Mouse (Mus musculus): ENCODE data around the gene Rps6ka5.

Rps6ka5 gene

GRCm38 (mm10) chr12:100726651-100727050, at the start of gene Rps6ka5:
Gene Rps6ka5 (minus strand): TSS chr12:100726983.
- no peak for DNase-seq

GRCm38 (mm10) chr12:100775911-100776581, 49.3 kb upstream of the Rps6ka5 start:
- no peak for DNase-seq

GRCm38 (mm10) chr12:100775291-100775690, 48.5 kb upstream of the Rps6ka5 start:
- DNase-seq: no peak

GRCm38 (mm10) chr12:100774756-100775155, 48.0 kb upstream of the Rps6ka5 start:
- no peak for DNase-seq

- no peak for DNase-seq
Measured at GRCm38 (mm10) chr12:100772230-100772984, 45.6 kb upstream of the Rps6ka5 start.

GRCm38 (mm10) chr12:100770765-100771164, 44.0 kb upstream of the Rps6ka5 start:
- no peak for DNase-seq

GRCm38 (mm10) chr12:100769871-100770270, 43.1 kb upstream of the Rps6ka5 start:
- no peak for DNase-seq

GRCm38 (mm10) chr12:100764329-100765018, 37.7 kb upstream of the Rps6ka5 start:
- no peak for DNase-seq

GRCm38 (mm10) chr12:100762663-100763425, 36.1 kb upstream of the Rps6ka5 start:
- DNase-seq: no peak

- DNase-seq: no peak
Measured at GRCm38 (mm10) chr12:100757427-100757826, 30.6 kb upstream of the Rps6ka5 start.

- no peak for DNase-seq
Measured at GRCm38 (mm10) chr12:100753716-100754115, 26.9 kb upstream of the Rps6ka5 start.

- no peak for DNase-seq
Measured at GRCm38 (mm10) chr12:100752977-100753376, 26.2 kb upstream of the Rps6ka5 start.

- no peak for DNase-seq
Measured at GRCm38 (mm10) chr12:100742468-100742867, 15.7 kb upstream of the Rps6ka5 start.

GRCm38 (mm10) chr12:100740313-100740712, 13.5 kb upstream of the Rps6ka5 start:
- DNase-seq: no peak

- DNase-seq: no peak
Measured at GRCm38 (mm10) chr12:100739011-100739570, 12.3 kb upstream of the Rps6ka5 start.

- DNase-seq: no peak
Measured at GRCm38 (mm10) chr12:100738498-100738897, 11.7 kb upstream of the Rps6ka5 start.

- DNase-seq: peak in 1 of 2 experiments; percentile 14
Measured at GRCm38 (mm10) chr12:100735581-100735980, 8.8 kb upstream of the Rps6ka5 start.

GRCm38 (mm10) chr12:100735156-100735555, 8.4 kb upstream of the Rps6ka5 start:
- DNase-seq: peak in 1 of 2 experiments; percentile 5

- no peak for DNase-seq
Measured at GRCm38 (mm10) chr12:100728646-100729485, 2.1 kb upstream of the Rps6ka5 start.

GRCm38 (mm10) chr12:100727891-100728290, 1.1 kb upstream of the Rps6ka5 start:
- no peak for DNase-seq

GRCm38 (mm10) chr12:100725458-100725786, 1.4 kb downstream of the Rps6ka5 start:
- DNase-seq: no peak
